Mouse (Mus musculus): ENCODE results near the gene Col6a2.

Col6a2 gene

DNA sequence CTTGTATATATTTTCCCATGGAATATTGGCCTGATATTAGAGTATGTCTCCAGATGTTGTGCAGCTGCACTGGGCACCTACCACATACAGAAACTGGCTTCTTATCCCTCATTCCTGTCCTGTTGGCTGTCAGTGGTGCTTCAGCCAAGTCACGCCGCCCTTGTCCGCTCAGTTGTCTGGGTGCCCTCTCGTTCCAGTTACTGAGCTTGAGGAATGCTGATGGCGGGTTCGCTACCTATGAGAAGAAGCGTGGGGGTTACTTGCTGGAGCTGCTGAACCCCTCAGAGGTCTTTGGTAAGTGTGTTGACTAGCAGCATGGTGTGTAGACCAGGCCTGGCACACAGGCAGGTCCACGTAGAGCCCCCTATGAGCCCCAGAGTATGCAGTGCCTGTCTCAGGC lies 76.9 kb downstream of the Col6a2 start:
- no peak for DNase-seq

All from cerebellum, adult 11 months (tissue).